Mouse (Mus musculus) mouse embryonic stem cell (cell line): ENCODE measurements at regions not wholly inside any gene's neighbourhood (a gene's known extent, or its start where the extent isn't known, plus 50 kb on each side); places are given as distances from the start of the nearest gene placed in this dataset.
"Not testable (repeated sequence)": the region's sequence is repeated elsewhere in the genome, so short reads cannot be mapped to it uniquely, and the experiment has no call there.

Experiments used
- in situ Hi-C, 2 experiments: fragments of 300-500 bp; cut with MboI; formaldehyde crosslinking; loops; 1 replicate in 1 of 2; 3 replicates in 1 of 2; pipeline ENCODE4 v1.14.3; 2019 to 2020; ENCODE audit warnings: low sequenced_read_pairs in 2 of 2, low pct_unique_long_range_greater_than_20kb in 1 of 2, mixed read lengths in 1 of 2; ENCODE audit not compliant: unreplicated experiment in 1 of 2

DNA sequence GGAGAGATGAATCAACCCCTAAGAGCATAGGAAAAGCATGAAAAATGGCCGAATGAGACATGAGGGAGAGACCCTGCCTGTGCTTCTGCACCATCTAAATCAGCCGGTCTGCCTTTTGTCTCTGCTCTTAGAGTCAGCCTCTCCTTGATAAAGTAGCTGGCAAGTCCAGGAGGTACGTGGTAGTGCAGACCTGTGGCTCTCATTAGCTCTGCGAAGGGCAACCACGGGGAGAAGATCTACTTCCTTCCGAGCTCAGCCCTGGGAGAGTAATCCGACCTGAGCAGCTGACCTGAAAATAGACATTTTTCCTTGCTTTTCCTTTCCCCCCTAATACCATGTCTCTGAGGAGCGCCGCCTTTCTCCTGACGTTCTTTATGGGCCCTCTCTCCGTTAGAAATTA, 971.8 kb downstream of the Robo1 start:
- in situ Hi-C loops = no loop called here

DNA sequence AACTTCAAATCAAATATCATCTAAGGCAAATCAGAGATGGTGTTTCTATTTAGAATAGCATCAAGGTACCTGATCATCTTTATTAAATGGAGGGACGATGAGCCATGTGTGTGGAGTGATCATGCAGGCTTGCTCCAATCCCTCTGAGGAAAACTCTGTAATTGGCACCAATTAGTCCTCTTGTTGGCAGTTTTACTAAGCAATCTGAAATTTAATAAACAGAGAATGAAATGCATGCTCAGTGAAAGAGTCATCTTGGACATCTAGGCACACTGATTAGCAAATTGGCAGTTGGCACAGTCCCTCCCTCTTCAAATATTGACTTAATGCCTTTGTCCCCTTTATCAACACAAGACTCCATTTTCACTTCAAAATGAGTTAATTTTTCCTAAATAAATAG, 951.6 kb downstream of the Robo1 start:
- in situ Hi-C loops = no loop called here

DNA sequence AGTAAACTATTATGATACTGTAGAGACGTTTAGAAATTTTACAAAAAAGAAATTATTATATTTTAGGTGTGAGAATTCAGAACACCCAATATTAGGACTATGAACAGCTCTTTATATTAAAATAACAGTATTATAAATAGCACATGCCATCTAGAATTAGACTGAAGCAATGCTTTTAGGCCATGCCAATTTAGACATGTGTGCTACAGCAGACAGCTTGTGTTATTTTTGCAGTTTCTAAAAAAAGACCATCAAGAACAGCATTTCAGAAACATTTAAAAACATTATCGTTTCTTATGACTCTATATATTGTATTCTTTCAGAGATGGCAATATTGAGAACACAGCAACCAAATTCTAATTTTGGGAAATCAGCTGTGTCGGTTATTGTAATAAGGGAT, 951.2 kb downstream of the Robo1 start:
- in situ Hi-C loops = no loop called here

DNA sequence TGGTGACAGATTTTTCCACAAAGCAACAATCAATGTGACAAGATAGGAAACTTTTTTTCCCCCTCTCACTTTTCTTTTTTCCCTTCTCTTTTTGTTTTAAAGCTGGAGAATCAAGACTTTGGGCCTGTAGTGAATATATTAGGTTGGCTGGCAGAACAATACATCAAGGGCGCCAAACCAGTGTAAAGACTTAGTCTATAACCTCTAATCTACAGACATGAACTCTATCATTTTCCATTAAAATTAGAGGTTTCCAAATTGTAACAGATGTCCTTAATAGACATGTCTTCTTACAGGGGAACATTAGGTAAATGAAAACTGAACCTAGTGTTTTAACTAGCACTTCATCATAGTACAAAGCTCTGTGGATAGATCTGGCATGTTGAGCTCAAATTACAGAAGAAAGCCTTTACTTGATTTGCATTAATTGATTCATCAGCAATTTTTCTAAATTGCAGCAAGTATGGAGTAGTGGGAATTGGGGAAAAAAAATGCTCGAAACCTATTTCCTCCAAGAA, 937.0 kb downstream of the Robo1 start:
- in situ Hi-C loops = no loop called here

DNA sequence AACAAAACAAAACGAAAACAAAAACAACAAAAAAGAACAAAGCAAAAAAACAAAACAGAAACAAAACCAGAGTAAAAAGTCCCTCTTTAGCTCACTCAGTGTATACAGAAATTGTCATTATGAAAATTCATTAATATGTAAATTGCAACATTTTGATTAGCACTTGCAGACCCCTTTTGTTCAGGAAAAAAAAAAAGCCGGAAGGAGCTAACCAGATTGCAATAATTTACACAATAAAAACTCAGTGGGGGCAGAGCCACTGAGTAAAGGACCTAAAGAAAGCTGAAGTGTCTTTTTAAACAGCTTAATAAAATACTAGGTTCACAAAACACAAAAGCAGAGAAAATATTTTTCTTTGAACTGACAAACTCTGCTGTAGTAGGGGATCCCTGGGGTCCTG, 922.5 kb downstream of the Robo1 start:
- in situ Hi-C loops = no loop called here

DNA sequence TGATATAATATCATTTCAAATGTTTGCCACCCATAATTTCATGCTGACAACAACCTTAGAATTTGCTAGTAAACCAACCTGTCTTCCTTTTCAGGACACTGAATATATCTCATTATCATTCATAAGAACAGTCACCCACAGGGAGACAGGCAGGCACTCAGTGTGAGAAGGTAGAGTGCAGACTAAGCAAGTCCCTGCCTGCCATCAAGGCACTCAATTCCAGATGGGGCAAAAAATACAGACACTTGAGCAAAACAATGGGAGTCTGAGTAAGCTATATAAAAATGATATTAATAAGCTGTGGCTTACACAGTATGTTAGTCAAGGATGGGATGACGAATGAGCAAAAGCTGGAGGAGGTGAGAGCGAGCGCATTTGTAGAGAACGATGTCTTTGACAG, 909.4 kb downstream of the Robo1 start:
- in situ Hi-C loops = no loop called here

DNA sequence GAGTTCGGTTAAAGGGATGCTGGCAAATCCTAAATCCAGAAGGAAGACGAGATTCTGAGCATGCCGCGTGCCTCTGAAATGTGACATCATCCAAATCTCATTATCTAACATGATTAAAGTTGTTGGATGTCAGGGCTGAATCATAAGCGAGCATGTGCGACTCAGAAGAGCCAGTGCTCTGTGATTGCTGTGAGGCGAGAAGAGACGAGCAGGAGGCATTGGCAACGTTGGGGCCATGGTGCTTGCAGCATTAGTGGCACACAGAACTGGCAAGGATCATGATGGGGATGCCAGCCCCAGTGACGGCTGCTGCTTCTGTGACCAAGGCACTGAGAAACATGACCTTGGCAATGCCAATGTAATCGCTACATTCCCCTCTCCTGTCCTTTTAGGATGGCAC, 895.4 kb downstream of the Robo1 start:
- in situ Hi-C loops = no loop called here

DNA sequence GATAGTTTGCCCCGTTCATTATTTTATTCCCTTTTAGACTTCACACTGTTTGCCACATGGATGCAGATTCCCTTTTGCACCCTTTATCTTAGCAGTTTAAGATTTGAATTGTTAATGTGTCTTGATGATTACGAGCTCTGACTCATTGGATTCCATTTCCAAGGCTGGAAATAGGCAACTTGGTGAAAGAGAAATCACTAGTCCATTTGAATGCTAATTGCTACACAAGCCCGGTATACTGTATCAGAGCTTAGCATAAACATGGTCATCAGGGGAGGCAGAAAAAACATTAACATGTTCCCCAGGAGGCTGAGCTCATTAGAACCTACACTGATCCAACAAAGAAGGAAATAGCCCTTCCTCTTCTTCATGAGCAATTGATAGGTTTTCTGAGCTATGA, 892.9 kb downstream of the Robo1 start:
- in situ Hi-C loops = no loop called here

DNA sequence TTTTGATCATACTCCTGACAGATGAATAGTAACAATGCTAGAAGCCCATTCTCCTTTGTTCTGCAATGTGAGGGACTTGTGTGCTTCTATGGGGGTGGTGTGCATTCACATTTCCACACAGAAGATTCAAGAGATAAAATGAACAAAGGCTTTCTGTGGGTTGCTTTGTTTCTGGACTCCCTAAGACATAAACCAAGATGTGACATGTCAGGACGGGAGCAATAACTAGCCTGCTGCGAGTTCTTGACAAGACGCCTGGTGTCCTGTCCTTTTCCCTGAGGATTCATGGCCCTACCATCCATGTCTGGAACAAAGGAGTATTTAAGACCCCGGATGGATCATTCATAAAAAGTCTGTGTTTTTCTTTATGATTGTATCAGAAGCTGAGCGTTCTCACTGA, 874.7 kb downstream of the Robo1 start:
- in situ Hi-C loops = no loop called here

DNA sequence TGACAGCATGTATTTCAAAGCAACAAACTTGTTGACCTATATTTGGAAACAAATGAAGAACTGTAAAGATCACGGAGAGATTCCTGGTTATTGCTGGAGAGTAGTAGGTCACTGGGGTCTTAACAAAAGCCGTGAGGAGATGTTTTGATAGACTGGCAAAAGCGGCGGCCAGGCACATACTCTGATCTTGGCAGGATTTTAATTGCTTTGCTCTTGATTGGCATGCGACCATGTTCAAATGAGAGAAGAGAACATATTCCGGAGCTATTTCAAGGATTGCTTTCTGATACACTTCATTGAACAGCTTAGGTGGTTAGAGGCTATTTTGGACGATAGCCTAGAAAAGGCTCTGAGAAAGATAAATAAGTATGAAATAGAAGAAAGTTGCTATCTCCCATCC, 874.2 kb downstream of the Robo1 start:
- in situ Hi-C loops = no loop called here

DNA sequence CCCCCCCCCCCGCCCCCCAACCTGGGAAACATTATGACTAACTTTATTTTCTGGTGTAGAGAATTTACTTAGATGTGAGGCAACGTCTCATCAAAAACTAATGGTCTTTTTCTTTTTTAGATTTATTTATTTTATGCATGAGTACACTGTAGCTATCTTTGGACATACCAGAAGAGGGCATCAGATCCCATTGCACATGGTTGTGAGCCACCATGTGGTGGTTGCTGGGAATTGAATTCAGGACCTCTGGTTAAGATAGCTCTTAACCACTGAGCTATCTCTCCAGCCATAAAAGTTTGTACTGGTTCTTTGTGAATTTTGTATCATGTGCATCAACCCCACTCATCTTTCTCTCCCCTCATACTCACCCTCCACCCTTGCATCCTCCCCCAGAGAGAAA, 847.3 kb downstream of the Robo1 start:
- in situ Hi-C loops = loop anchor here in 1 of 2 experiments (10.0 kb wide), 1 partner anchor 141 kb away; no protein-coding TSS in a partner anchor

DNA sequence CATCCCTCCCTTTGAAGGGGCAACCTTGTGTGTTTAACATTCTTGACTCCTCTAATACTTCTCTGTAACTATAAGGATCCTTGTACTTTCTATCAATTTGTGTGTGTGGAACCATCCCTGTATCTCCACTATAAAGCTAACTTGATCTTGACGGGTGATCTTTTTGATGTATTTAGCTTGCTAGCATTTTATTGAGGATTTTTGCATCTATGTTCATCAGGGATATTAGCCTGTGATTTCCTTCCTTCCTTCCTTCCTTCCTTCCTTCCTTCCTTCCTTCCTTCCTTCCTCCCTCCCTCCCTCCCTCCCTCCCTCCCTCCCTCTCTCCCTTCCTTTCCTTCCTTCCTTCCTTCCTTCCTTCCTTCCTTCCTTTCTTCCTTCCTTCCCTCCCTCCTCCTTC, 819.8 kb downstream of the Robo1 start:
- in situ Hi-C loops = not testable (repeated sequence)

DNA sequence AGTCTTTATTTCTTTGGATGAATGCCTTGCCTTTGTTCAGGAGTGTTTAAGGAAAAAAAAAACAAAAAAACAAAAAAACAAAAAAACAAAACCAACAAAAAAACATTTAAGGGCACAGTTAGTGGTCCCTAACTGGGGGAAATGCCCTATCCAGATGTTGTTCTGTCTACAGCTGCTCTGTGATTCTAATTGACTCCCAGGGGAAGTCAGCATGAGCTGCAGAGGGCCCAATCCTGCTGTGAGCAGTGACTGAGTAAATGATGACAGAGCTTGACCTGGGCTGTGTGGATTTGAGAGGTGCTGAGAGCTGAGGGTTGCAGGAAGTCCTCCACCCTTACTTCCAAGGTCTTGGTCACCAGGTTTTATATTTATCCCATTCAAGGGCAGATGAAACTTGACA, 812.5 kb downstream of the Robo1 start:
- in situ Hi-C loops = no loop called here

DNA sequence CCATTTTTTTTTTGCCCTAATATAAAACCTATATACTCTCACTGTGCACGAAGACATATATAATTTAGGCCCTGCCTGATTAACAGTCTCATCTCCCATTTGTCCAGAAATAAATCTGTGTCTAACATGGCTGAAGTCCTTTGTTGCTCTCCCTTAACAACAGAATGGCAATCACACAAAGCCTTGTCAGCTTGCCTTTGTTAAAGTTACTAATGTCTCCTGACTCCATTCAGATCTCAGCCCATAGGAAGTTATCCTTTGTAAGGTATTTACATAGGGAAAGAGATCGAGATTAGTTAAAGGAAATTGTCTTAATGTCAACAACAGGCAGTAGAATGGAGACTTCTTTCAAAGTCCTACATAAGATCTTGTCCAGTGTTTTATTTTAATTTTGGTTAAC, 809.2 kb downstream of the Robo1 start:
- in situ Hi-C loops = no loop called here

DNA sequence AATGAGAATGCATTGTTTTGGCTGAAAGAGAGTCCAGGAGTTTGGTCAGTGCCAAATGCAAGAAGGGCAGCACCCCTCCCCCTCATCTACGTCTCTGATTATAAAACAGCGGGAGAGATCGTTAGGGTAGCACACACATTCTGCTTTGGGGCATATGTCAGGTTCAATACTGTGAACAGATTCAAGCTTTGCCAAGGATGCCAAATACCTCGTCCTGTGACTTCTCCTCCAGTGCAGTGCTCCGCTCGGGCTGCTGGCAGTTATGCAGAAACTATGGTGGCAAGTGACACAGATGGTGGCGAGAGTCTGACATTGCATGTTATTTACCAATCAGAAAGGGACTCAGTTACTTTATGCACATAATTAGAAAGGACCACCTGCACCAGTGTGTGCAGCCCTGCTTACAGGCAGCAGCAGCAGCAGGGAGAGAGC, 799.9 kb downstream of the Robo1 start:
- in situ Hi-C loops = no loop called here

DNA sequence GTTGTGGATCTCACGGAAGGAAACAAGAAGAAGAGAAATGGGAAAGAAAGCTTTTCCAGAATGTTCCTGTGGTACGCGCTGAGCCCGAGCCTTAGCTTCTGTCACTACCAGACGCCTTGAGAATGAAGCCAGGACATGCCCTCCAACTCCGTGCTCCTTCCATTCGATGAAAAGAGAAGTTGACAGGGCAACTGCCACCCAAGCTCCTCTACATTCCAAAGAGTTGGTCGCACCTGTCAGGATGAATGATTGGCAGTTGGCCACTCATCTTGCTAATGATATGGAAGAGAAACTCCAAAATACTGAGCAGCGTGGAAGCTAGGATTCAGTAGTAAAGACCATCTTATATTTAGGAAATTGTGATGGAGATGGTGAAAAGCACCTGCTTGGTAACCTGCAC, 799.5 kb downstream of the Robo1 start:
- in situ Hi-C loops = no loop called here

DNA sequence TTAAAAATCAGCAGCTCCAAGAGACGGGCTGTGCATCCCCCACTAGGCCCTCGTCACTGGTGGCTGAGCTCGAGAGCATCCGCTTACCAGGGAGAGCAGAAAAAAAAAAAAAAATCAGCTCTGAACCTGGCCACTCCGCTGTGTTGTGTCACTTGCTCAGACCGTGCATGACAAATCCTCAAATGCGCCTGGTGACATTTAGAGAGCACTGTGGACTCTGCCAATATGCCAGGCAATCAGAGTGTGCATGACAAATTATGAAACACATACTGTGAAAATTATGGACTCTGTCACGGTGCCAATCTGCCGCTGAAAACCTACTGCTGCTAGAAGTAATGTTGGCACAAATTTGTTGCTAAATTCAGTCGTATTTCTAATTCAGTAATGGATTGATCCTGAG, 797.4 kb downstream of the Robo1 start:
- in situ Hi-C loops = no loop called here

DNA sequence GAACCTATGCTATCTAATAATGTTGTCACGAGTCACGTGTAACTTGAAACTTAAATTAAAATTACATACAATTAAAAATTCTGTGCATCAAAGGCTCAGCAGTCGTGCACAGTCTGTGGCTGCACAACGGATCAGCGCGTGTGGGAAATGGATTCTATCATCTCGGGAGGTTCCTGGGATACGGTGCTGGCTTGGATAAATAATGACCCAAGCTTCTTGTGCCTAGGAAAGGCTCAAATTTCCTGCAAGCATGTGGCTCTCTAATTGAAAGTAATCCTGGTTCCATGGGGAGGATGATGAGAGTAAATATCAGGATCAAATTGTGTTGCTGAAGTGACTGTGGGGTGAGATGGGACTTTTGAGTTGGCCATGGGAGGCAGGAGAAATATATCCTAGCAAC, 792.2 kb downstream of the Robo1 start:
- in situ Hi-C loops = no loop called here

DNA sequence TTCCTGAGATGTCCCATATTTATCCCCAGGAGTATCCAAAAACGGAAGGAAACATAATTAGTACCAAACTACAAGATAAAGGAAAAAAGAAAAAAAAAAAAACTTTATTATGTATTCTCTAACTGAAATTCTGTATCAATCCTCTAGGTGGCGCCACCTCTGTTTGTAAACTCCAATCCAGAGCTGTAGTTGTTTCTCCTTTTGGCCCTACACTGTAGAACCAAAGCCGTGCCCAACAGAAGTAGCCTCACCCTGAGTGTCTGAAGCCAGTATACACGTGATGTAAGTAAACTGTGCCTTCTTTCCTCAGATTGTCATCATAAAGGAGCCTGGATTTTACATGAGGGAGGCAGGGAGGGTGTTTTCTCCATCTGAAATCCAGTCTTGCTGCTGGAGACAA, 790.7 kb downstream of the Robo1 start:
- in situ Hi-C loops = no loop called here

DNA sequence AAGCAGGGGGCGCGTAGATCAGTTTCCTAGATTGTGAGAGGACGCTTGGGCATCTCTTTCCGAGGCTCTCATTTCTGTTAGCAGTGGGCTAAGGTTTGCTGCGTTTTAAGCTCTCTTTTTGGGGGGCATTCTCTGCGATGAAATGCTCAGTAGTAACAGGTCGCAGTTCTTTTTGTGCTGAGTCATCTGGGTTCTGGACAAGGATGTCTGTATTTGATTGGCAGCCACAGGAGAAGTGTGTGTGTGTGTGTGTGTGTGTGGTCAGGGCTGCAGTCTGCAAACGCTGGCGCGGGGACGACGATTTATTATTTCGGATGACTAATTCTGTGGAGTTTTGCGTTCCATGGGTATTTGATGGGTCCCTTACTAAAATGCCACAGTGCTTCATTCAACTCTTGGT, 789.1 kb downstream of the Robo1 start:
- in situ Hi-C loops = no loop called here
